Mouse (Mus musculus) cerebellum, adult 11 months (tissue): Measurements from ENCODE around the gene Bclaf3.

ENCODE experiments used
- DNase-seq: peaks from one replicate; pipeline ENCODE4 v3.0.0; 2022

Gene Bclaf3

DNA sequence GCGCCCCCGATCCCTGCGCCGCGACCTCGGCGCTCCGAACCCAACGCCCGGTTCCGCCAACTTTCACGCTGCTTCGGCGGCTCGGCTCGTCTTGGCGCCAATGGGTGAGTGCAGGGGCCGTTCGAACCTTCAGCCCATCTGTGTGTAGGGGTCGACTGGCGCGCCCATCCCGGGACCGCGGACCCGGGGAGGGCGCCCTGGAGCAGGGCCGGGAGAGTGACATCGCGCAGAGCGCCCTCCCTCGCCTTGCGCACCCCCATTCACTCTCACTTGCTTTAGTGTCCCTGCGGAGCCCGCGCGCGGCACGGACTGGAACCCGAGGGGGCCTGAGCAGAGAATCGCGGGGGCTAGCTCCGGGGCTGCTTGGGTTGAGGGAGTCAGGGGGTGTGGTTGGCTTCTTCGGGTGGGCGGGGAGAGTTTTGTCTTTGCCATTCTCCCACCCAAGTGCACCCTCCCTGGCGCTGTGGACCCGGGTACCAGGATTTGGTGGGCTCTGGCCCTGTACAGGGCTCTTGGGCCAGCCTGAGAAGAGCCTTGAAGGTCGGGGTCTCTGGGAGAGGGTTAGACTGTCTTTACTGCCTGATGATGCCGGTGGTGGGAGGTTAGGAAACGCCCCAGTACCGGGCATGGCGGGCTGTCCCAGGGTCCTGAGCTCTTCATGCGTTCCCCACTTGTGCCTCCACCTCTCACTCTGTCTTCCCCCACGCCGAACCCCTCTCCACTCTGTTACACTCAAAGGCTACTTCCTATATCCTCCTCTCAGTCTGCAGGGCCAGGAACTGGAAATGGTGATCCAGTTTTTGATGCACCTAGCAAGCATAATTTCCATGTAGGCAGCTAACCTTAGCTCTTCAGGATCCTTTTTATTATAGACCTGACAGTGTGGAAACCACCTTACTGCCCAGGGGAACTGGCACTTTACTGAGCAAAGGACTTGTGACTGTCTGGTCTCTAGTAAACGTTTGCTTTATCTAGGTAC lies 101.4 kb downstream of the Bclaf3 start:
- DNase-seq = peak; percentile 4

- no peak for DNase-seq
Measured at GRCm38 (mm10) chrX:159628629-159629028, 102.1 kb downstream of the Bclaf3 start.

GRCm38 (mm10) chrX:159629203-159629602 lies 102.7 kb downstream of the Bclaf3 start:
- no peak for DNase-seq

- DNase-seq = no peak
Measured at GRCm38 (mm10) chrX:159638500-159639227, 112.2 kb downstream of the Bclaf3 start.

GRCm38 (mm10) chrX:159639991-159640390 lies 113.5 kb downstream of the Bclaf3 start:
- DNase-seq = no peak
